Mouse (Mus musculus) MEL (cell line): ENCODE results near the gene Slc16a12. TPM values are rescaled to one million over a fixed set of nuclear protein-coding genes. Genes with fewer than 3 reads are reported as not detected.

ENCODE experiments used
- DNase-seq: peaks from one replicate; pipeline ENCODE4 v3.0.0; 2011; ENCODE audit warnings: low read depth, low spot score
- H3K27ac ChIP-seq: 2 replicates; pipeline ENCODE4 v1.5.1; 2012; ENCODE audit warnings: low read depth, mild to moderate bottlenecking, control low read depth, low read length, moderate library complexity; ENCODE audit not compliant: control insufficient read depth
- H3K27me3 ChIP-seq, 2 experiments: fragments of 150-350 bp in 1 of 2; sonication (generic) in 1 of 2; 2 replicates each; pipeline ENCODE4 v1.6.1; 2012; ENCODE audit warnings: low read length in 2 of 2, mild to moderate bottlenecking in 2 of 2, improper control_type of control experiment in 1 of 2, moderate library complexity in 1 of 2; ENCODE audit not compliant: insufficient read depth in 2 of 2, control insufficient read depth in 1 of 2
- H3K36me3 ChIP-seq, 2 experiments: 2 replicates each; pipeline ENCODE4 v1.6.1; 2012 to 2014; ENCODE audit warnings: low read length in 2 of 2, improper control_type of control experiment in 1 of 2, inconsistent platforms in 1 of 2, mild to moderate bottlenecking in 1 of 2; ENCODE audit not compliant: insufficient read depth in 2 of 2, control insufficient read depth in 1 of 2
- H3K4me1 ChIP-seq, 2 experiments: fragments of 150-350 bp in 1 of 2; sonication (generic) in 1 of 2; 2 replicates each; pipeline ENCODE4 v1.6.1; 2012; ENCODE audit warnings: low read length in 2 of 2, improper control_type of control experiment in 1 of 2, mild to moderate bottlenecking in 1 of 2; ENCODE audit not compliant: insufficient read depth in 2 of 2, control insufficient read depth in 1 of 2
- H3K4me3 ChIP-seq, 2 experiments: fragments of 150-350 bp in 1 of 2; sonication (generic) in 1 of 2; 2 replicates each; pipeline ENCODE4 v1.5.1; 2012; ENCODE audit warnings: low read depth in 2 of 2, low read length in 2 of 2, mild to moderate bottlenecking in 2 of 2, moderate library complexity in 2 of 2, control low read depth in 1 of 2, improper control_type of control experiment in 1 of 2; ENCODE audit not compliant: control insufficient read depth in 1 of 2, insufficient read depth in 1 of 2
- H3K79me2 ChIP-seq: 2 replicates; pipeline ENCODE4 v1.6.1; 2012; ENCODE audit warnings: mild to moderate bottlenecking, low read length, moderate library complexity; ENCODE audit not compliant: control insufficient read depth, poor library complexity, insufficient read depth
- H3K9ac ChIP-seq: 2 replicates; pipeline ENCODE4 v1.6.1; 2012; ENCODE audit warnings: low read depth, mild to moderate bottlenecking, control low read depth, low read length, moderate library complexity; ENCODE audit not compliant: control insufficient read depth, poor library complexity, severe bottlenecking
- H3K9me3 ChIP-seq: fragments of 150-350 bp; sonication (generic); replicated peaks from 2 replicates; pipeline ENCODE4 v1.6.1; 2012; ENCODE audit warnings: mild to moderate bottlenecking, low read length, improper control_type of control experiment, moderate library complexity; ENCODE audit not compliant: insufficient read depth
- CHD1 ChIP-seq: IDR thresholded peaks from 2 replicates; pipeline ENCODE4 v1.6.1; 2012; ENCODE audit warnings: low read depth, mild to moderate bottlenecking, inconsistent platforms, low read length, improper control_type of control experiment
- CTCF ChIP-seq, 3 experiments: IDR thresholded peaks in 2 of 3; conservative IDR thresholded peaks in 1 of 3; 2 replicates each; pipeline ENCODE4 v1.5.1; 2011 to 2012; ENCODE audit warnings: low read length in 3 of 3, low read depth in 2 of 3, mild to moderate bottlenecking in 2 of 3, improper control_type of control experiment in 1 of 3, inconsistent platforms in 1 of 3, mixed read lengths in 1 of 3, moderate library complexity in 1 of 3; ENCODE audit not compliant: control insufficient read depth in 1 of 3, insufficient read depth in 1 of 3, poor library complexity in 1 of 3, severe bottlenecking in 1 of 3
- E2F4 ChIP-seq: IDR thresholded peaks from 2 replicates; pipeline ENCODE4 v1.6.1; 2011; ENCODE audit warnings: low read depth, low read length, improper control_type of control experiment, borderline replicate concordance
- ELF1 ChIP-seq: IDR thresholded peaks from 2 replicates; pipeline ENCODE4 v1.6.1; 2014; ENCODE audit warnings: low read depth, mild to moderate bottlenecking, inconsistent platforms, low read length, improper control_type of control experiment, moderate library complexity
- ETS1 ChIP-seq: IDR thresholded peaks from 2 replicates; pipeline ENCODE4 v1.6.1; 2012; ENCODE audit warnings: low read depth, mild to moderate bottlenecking, inconsistent platforms, low read length, improper control_type of control experiment, moderate library complexity
- GABPA ChIP-seq: IDR thresholded peaks from 2 replicates; pipeline ENCODE4 v1.6.1; 2012; ENCODE audit warnings: low read depth, mild to moderate bottlenecking, inconsistent platforms, low read length, improper control_type of control experiment, moderate library complexity
- MAFK ChIP-seq: IDR thresholded peaks from 2 replicates; pipeline ENCODE4 v1.6.1; 2011; ENCODE audit warnings: low read depth, mild to moderate bottlenecking, low read length, improper control_type of control experiment, borderline replicate concordance
- MAZ ChIP-seq: IDR thresholded peaks from 2 replicates; pipeline ENCODE4 v1.6.1; 2012; ENCODE audit warnings: low read depth, mild to moderate bottlenecking, inconsistent platforms, low read length, improper control_type of control experiment
- POLR2AphosphoS2 ChIP-seq: IDR thresholded peaks from 2 replicates; pipeline ENCODE4 v1.6.1; 2011; ENCODE audit warnings: low read length, improper control_type of control experiment
- RCOR1 ChIP-seq: IDR thresholded peaks from 2 replicates; pipeline ENCODE4 v1.6.1; 2012; ENCODE audit warnings: low read depth, mild to moderate bottlenecking, inconsistent platforms, low read length, improper control_type of control experiment
- SIN3A ChIP-seq: IDR thresholded peaks from 2 replicates; pipeline ENCODE4 v1.6.1; 2012; ENCODE audit warnings: low read length, improper control_type of control experiment, inconsistent platforms
- TBP ChIP-seq: IDR thresholded peaks from 2 replicates; pipeline ENCODE4 v1.8.0; 2011; ENCODE audit warnings: low read depth, low read length, improper control_type of control experiment
- TCF12 ChIP-seq: IDR thresholded peaks from 2 replicates; pipeline ENCODE4 v1.6.1; 2014; ENCODE audit warnings: low read depth, mild to moderate bottlenecking, inconsistent platforms, low read length, improper control_type of control experiment, moderate library complexity
- UBTF ChIP-seq: IDR thresholded peaks from 2 replicates; pipeline ENCODE4 v1.6.1; 2012; ENCODE audit warnings: low read depth, mild to moderate bottlenecking, inconsistent platforms, low read length, improper control_type of control experiment, moderate library complexity, borderline replicate concordance; ENCODE audit not compliant: insufficient read depth
- USF1 ChIP-seq: IDR thresholded peaks from 2 replicates; pipeline ENCODE4 v1.6.1; 2014; ENCODE audit warnings: low read depth, mild to moderate bottlenecking, inconsistent platforms, low read length, improper control_type of control experiment, moderate library complexity
- USF2 ChIP-seq, 2 experiments: IDR thresholded peaks; 2 replicates each; pipeline ENCODE4 v1.6.1; 2011 to 2012; ENCODE audit warnings: improper control_type of control experiment in 2 of 2, low read length in 2 of 2, borderline replicate concordance in 1 of 2, inconsistent platforms in 1 of 2, low read depth in 1 of 2, mild to moderate bottlenecking in 1 of 2; ENCODE audit not compliant: insufficient read depth in 1 of 2
- ZC3H11A ChIP-seq: IDR thresholded peaks from 2 replicates; pipeline ENCODE4 v1.6.1; 2012; ENCODE audit warnings: low read depth, mild to moderate bottlenecking, inconsistent platforms, low read length, improper control_type of control experiment
- ZNF384 ChIP-seq: IDR thresholded peaks from 2 replicates; pipeline ENCODE4 v1.6.1; 2012; ENCODE audit warnings: low read depth, mild to moderate bottlenecking, inconsistent platforms, low read length, improper control_type of control experiment
- polyA plus RNA-seq, 2 experiments: library from polyadenylated mRNA; stranded (reverse) in 1 of 2; unstranded in 1 of 2; fragments of >175 nt in 1 of 2; fragments of >200 nt in 1 of 2; gene quantifications; 2 replicates each; pipeline versions ENCODE4 v1.2.1 to v1.2.4; 2012; ENCODE audit warnings: low replicate concordance in 2 of 2, low read depth in 1 of 2; ENCODE audit not compliant: insufficient read length in 2 of 2, insufficient read depth in 1 of 2, missing spikeins in 1 of 2
- total RNA-seq: library from RNA; depleted of rRNA; stranded (reverse); fragments of 300-350 nt; gene quantifications from 2 replicates; pipeline ENCODE4 v1.2.3, GENCODE M21; 2012

The Slc16a12 gene
- total and polyA plus RNA-seq, 3 experiments: 0.06 TPM; not detected in 2

DNA sequence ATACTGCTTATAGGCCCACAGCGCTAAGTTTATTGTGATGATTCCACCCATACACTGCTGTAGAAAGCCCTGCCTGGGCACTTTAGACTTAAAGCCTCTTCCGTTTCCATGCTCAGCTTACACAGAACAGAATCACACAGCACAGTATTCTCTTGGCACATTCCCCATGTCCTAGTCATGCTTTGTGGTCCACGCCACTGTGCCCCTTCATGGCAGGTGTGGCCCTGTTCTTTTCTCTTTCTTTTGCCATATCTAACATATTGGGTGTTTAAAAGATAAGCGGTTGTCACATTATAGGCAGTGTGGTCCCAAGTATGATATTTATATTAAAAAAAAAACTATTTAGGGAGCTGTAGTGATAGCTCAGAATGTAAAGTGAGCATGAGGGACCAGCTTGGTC, 16.5 kb downstream of the Slc16a12 start:
- no peak overlapping the region for H3K9ac ChIP-seq
- no peak for DNase-seq
- H3K27ac ChIP-seq: no peak overlapping the region
- 0 out of 4 replicates have a peak, but pooled peaks cover 0 to 1% of the 10 kb centered on the region in 2 experiments for H3K4me1 ChIP-seq
- H3K9me3 ChIP-seq: no peaks in the 10 kb centered on the region
- H3K36me3 ChIP-seq: no peaks in the 10 kb centered on the region
- H3K79me2 ChIP-seq: no peaks in the 10 kb centered on the region
- H3K27me3 ChIP-seq: no peaks in the 10 kb centered on the region
- TF ChIP-seq ELF1 (no peak), GABPA (no peak), SIN3A (no peak), UBTF (no peak), TCF12 (no peak), E2F4 (no peak), TBP (no peak)
- no peak overlapping the region for H3K4me3 ChIP-seq

DNA sequence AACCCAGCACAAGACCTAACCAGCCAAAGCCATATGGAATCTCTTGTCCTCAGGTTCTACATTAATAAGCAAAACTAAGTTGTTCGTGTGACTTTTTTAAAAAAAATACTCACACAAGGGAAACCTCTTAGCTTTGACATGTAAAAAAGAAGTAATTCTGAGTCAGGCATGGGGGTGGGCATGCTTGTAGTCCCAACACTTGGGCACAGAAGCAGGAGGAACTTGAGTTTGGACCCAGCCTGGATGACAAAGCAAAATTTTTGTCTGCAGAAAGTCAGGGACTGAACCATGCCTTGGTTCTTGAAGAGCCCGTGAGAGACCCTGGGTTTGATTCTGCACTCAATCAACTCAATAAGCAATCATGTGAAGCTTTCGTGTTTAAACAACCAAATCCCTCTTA, 17.6 kb downstream of the Slc16a12 start:
- Histone ChIP-seq H3K79me2 (no peaks in the 10 kb centered on the region), H3K4me1 (0 out of 4 replicates have a peak, but pooled peaks cover 0 to 4% of the 10 kb centered on the region in 2 experiments), H3K9me3 (no peaks in the 10 kb centered on the region), H3K4me3 (no peak overlapping the region), H3K36me3 (no peaks in the 10 kb centered on the region), H3K27ac (no peak overlapping the region), H3K9ac (no peak overlapping the region), H3K27me3 (no peaks in the 10 kb centered on the region)
- TF ChIP-seq TCF12 (no peak), USF2 (IDR thresholded peaks at IDR 0.05; ENCODE audit: borderline replicate concordance in 1 of 2, insufficient read depth in 1 of 2, low read depth in 1 of 2, low read length in 2 of 2) (no peak), SIN3A (no peak), E2F4 (no peak), CHD1 (no peak), UBTF (no peak), ETS1 (no peak), ZNF384 (no peak)
- no peak for DNase-seq

DNA sequence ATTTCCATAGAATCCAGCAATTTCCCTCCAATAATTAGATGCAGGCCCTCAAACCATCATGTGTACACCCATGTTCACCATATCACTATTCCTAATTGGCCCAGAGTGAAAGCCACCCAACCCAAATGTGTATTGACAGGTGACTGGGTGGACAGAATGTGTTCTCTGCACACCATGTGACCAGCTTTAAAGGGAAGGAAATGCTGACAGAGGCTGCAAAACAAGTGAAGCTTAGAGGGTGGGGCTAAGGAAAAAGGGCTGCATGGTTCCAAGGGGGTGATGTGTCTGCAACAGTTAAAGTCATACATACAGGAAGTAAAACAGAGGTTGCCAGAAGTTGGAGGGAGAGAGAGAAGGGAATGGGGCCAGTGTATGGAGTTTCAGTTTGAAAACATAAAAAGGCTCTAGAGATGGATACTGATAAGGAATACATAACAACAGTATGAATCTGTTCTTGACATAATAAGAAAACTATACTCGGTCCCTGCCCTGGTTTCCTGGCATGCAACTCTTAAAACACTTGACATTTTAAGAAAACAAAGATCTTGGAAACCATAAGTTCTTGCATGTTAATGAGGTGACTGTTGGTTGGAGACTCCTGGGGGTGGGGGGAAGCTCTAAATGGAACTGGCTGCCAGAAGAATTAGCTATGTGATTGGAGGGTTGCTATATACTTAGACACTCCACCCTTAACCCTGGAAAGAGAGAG, 20.7 kb downstream of the Slc16a12 start:
- Histone ChIP-seq H3K4me1 (0 out of 4 replicates have a peak, but pooled peaks cover 0 to 4% of the 10 kb centered on the region in 2 experiments), H3K9me3 (no peaks in the 10 kb centered on the region), H3K79me2 (no peaks in the 10 kb centered on the region), H3K36me3 (no peaks in the 10 kb centered on the region), H3K27me3 (no peaks in the 10 kb centered on the region; a peak in 1 of 4 replicates), H3K4me3 (no peak overlapping the region), H3K9ac (no peak overlapping the region), H3K27ac (no peak overlapping the region)
- no peak for DNase-seq
- 0 out of 2 replicates have a peak, but pooled peaks have one; percentile 14 for TF ChIP-seq USF1
- no peak for TF ChIP-seq RCOR1
- TF ChIP-seq SIN3A: no peak
- no peak for TF ChIP-seq MAZ
- no peak for TF ChIP-seq POLR2AphosphoS2
- no peak for TF ChIP-seq MAFK
- TF ChIP-seq ZC3H11A: no peak
- no peak for TF ChIP-seq CTCF (IDR thresholded peaks at IDR 0.05 in 2 of 3, conservative IDR thresholded peaks at IDR 0.05 in 1 of 3; ENCODE audit: control insufficient read depth in 1 of 3, insufficient read depth in 1 of 3, low read depth in 2 of 3, low read length in 3 of 3, poor library complexity in 1 of 3, severe bottlenecking in 1 of 3)
